Mouse (Mus musculus): ENCODE measurements around the gene Fam149b. TPM values are rescaled to one million over a fixed set of nuclear protein-coding genes. Genes with fewer than 3 reads are reported as not detected.
A peak's percentile ranks its signal among the peaks of the same experiment; 100 is the strongest.
"Not testable (repeated sequence)": the region's sequence is repeated elsewhere in the genome, so short reads cannot be mapped to it uniquely, and the experiment has no call there.

Fam149b gene
- polyA plus RNA-seq (2014; fragmentation: Nextera tagmentation; extraction: Ambion mirVana): 37.0 and 40.8 TPM in 2 replicates

DNA sequence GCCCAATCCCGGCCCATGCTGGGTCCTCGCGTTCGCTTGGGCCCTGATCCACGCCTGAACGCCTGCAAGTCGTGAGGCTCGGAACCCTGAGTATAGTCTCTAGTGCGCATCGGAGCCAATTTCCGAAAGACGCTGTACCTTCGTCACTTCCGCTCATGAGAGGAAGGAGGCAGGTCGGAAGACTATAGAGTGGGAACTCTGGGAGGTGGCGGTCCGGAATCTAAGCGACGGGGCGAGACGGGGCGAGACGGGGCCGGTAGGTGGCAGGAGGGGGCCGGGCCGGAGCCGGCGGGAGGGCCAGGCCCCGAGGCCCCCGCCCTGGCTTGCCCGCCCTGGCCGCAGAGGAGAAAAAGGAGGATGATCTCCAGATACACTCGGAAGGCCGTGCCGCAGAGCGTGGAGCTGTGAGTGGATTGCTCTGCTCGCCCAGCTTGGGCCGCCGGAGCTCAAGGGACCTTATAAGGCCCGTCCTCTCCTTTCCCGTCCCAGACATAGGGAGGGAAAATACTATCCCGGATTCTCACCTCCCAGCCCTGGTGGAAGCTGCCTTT lies at the start of gene Fam149b, which contains the start of gene Ecd:
Fam149b (plus strand) TSS at position 172 of the 551 bp plus-strand sequence.
Ecd (minus strand) TSS at position 131 of the 551 bp plus-strand sequence.
- ATAC-seq: peak; percentile 99
- no peaks in the 10 kb centered on the region for H3K9me3 ChIP-seq (replicated peaks; ENCODE audit: control insufficient read depth, low read length)
- H3K4me3 ChIP-seq (ENCODE audit: low read depth, low read length): peak within 1 kb of the TSS; percentile 82
- H3K4me2 ChIP-seq (ENCODE audit: low read length): peak within 1 kb of the TSS; percentile 69
- peaks cover 13% of the 10 kb centered on the region for H3K4me1 ChIP-seq (ENCODE audit: control insufficient read depth, insufficient read depth, low read length)
- H3K27ac ChIP-seq (ENCODE audit: low read depth, low read length): peak within 1 kb of the TSS; percentile 87
- peak; percentile 98 for DNase-seq (ENCODE audit: low spot score)
- WGBS: under 1% methylated on average over 42 of the region's 42 CpGs
- peaks cover 21% of the 10 kb centered on the region for H3K36me3 ChIP-seq (ENCODE audit: control insufficient read depth, insufficient read depth, low read length)
- peak within 1 kb of the TSS; percentile 94 for H3K9ac ChIP-seq (ENCODE audit: low read length)
- no peaks in the 10 kb centered on the region for H3K27me3 ChIP-seq (replicated peaks; ENCODE audit: control insufficient read depth, insufficient read depth, low read length)

GRCm38 (mm10) chr14:20305085-20305484 lies 42.9 kb upstream of the Fam149b start:
- not testable (repeated sequence) for H3K4me2 ChIP-seq (ENCODE audit: low read length); H3K4me1 ChIP-seq (ENCODE audit: control insufficient read depth, insufficient read depth, low read length); H3K9ac ChIP-seq (ENCODE audit: low read length); H3K9me3 ChIP-seq (replicated peaks; ENCODE audit: control insufficient read depth, low read length); H3K27ac ChIP-seq (ENCODE audit: low read depth, low read length); H3K4me3 ChIP-seq (ENCODE audit: low read depth, low read length); H3K27me3 ChIP-seq (replicated peaks; ENCODE audit: control insufficient read depth, insufficient read depth, low read length); ATAC-seq; DNase-seq (ENCODE audit: low spot score)
- 58% methylated on average over 2 of the region's 2 CpGs for WGBS
- peaks cover 29% of the 10 kb centered on the region for H3K36me3 ChIP-seq (ENCODE audit: control insufficient read depth, insufficient read depth, low read length)

DNA sequence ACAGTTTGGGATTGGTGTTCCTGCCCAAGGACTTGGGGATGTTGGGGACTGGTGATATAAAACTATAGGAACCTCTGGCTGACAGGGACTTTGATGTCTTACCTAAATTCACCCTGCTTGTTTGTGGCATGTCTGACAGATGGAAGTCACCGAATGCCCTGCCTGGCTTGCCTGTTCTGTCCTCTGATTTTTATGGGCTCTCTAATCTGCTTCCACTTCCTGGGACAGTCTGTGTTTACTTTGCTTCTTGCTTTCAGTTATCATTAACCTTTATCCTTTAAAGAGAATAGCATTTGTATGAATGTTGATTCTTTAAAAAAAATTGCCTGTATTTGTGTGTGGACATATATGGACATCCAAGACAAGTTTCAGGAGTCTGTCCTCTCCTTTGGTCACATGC lies 32.8 kb upstream of the Fam149b start:
- ATAC-seq: no peak
- Histone ChIP-seq H3K36me3 (ENCODE audit: control insufficient read depth, insufficient read depth, low read length) (peaks cover 39% of the 10 kb centered on the region), H3K27ac (ENCODE audit: low read depth, low read length) (no peak overlapping the region), H3K4me3 (ENCODE audit: low read depth, low read length) (no peak overlapping the region), H3K4me1 (ENCODE audit: control insufficient read depth, insufficient read depth, low read length) (no peaks in the 10 kb centered on the region), H3K9me3 (replicated peaks; ENCODE audit: control insufficient read depth, low read length) (no peaks in the 10 kb centered on the region), H3K9ac (ENCODE audit: low read length) (no peak overlapping the region), H3K4me2 (ENCODE audit: low read length) (no peak overlapping the region), H3K27me3 (replicated peaks; ENCODE audit: control insufficient read depth, insufficient read depth, low read length) (no peaks in the 10 kb centered on the region)
- WGBS: 94% methylated on average over 1 of the region's 1 CpGs
- no peak for DNase-seq (ENCODE audit: low spot score)

DNA sequence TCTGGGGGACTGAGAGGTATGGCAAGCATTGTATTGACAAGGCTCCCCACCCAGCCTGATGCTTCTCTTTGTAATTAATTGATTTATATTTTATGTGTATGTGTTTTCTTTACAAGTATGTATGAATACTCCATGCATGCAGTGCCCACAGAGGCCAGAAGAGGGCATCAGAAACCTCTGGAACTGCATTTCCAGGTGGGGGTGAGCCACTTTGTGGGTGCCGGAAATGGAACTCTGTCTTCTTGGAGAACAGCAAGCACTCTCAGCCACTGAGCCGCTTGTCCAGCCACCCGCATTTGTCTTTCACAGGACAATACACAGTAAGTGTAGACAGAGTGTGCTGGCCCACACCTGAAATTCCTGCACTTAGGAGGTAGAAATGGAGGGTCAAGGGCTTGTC lies 28.5 kb upstream of the Fam149b start:
- Histone ChIP-seq H3K4me1 (ENCODE audit: control insufficient read depth, insufficient read depth, low read length) (no peaks in the 10 kb centered on the region), H3K27ac (ENCODE audit: low read depth, low read length) (no peak overlapping the region), H3K27me3 (replicated peaks; ENCODE audit: control insufficient read depth, insufficient read depth, low read length) (no peaks in the 10 kb centered on the region), H3K36me3 (ENCODE audit: control insufficient read depth, insufficient read depth, low read length) (peaks cover 51% of the 10 kb centered on the region), H3K4me3 (ENCODE audit: low read depth, low read length) (no peak overlapping the region), H3K9ac (ENCODE audit: low read length) (no peak overlapping the region), H3K4me2 (ENCODE audit: low read length) (no peak overlapping the region), H3K9me3 (replicated peaks; ENCODE audit: control insufficient read depth, low read length) (no peaks in the 10 kb centered on the region)
- ATAC-seq (no peak), DNase-seq (ENCODE audit: low spot score) (peak; percentile 26)
- WGBS: 74% methylated on average over 3 of the region's 3 CpGs

GRCm38 (mm10) chr14:20324196-20324595 lies 23.8 kb upstream of the Fam149b start:
- no peak overlapping the region for H3K4me3 ChIP-seq (ENCODE audit: low read depth, low read length)
- H3K4me1 ChIP-seq (ENCODE audit: control insufficient read depth, insufficient read depth, low read length): no peaks in the 10 kb centered on the region
- no peaks in the 10 kb centered on the region for H3K27me3 ChIP-seq (replicated peaks; ENCODE audit: control insufficient read depth, insufficient read depth, low read length)
- 95% methylated on average over 9 of the region's 9 CpGs for WGBS
- H3K9ac ChIP-seq (ENCODE audit: low read length): no peak overlapping the region
- DNase-seq (ENCODE audit: low spot score): no peak
- no peaks in the 10 kb centered on the region for H3K9me3 ChIP-seq (replicated peaks; ENCODE audit: control insufficient read depth, low read length)
- H3K27ac ChIP-seq (ENCODE audit: low read depth, low read length): no peak overlapping the region
- H3K36me3 ChIP-seq (ENCODE audit: control insufficient read depth, insufficient read depth, low read length): peaks cover 74% of the 10 kb centered on the region
- no peak for ATAC-seq
- no peak overlapping the region for H3K4me2 ChIP-seq (ENCODE audit: low read length)

DNA sequence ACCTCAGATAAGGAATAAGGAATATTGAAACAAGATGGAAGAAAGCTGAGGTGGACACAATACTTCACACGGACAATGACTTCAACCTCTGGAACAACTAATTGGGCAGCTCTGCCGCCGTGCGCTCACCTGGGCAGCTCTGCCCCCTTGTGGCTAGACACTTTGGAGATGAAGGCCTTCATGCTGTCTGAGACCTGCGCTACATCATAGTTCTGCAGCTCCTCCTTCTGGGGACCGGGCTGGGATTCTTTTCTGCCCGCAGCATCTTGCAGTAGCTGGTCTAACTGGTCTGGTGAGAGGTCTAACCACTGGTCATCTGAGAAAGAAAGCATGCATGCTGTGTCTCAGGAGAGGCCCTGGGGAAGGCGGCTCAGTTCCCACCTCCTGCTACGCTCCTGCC lies 19.5 kb upstream of the Fam149b start:
- Histone ChIP-seq H3K27me3 (replicated peaks; ENCODE audit: control insufficient read depth, insufficient read depth, low read length) (no peaks in the 10 kb centered on the region), H3K4me1 (ENCODE audit: control insufficient read depth, insufficient read depth, low read length) (no peaks in the 10 kb centered on the region), H3K4me2 (ENCODE audit: low read length) (no peak overlapping the region), H3K27ac (ENCODE audit: low read depth, low read length) (no peak overlapping the region), H3K36me3 (ENCODE audit: control insufficient read depth, insufficient read depth, low read length) (peaks cover 78% of the 10 kb centered on the region), H3K9me3 (replicated peaks; ENCODE audit: control insufficient read depth, low read length) (no peaks in the 10 kb centered on the region), H3K9ac (ENCODE audit: low read length) (no peak overlapping the region), H3K4me3 (ENCODE audit: low read depth, low read length) (no peak overlapping the region)
- 73% methylated on average over 9 of the region's 9 CpGs for WGBS
- DNase-seq (ENCODE audit: low spot score): no peak
- no peak for ATAC-seq

DNA sequence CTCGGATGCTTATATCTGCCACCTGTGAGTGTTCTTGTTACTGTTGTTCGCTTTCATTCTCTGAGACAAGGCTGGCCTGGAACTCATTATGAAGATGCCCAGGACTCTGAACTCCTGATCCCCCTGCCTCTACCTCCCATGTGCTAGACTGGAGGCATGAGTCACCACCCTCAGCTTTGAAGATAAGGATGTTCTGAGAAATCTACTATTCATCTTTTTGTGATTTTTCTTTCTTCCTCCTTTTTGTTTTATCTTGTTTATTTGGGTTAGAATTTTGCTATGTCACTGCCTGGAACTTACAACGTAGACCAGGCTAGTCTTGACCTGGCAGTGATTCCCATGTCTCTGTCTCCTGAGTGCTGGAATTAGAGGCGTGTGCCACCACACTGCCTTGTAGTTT lies 16.6 kb upstream of the Fam149b start:
- Histone ChIP-seq H3K27ac (ENCODE audit: low read depth, low read length) (no peak overlapping the region), H3K9ac (ENCODE audit: low read length) (no peak overlapping the region), H3K4me2 (ENCODE audit: low read length) (no peak overlapping the region), H3K4me1 (ENCODE audit: control insufficient read depth, insufficient read depth, low read length) (no peaks in the 10 kb centered on the region), H3K4me3 (ENCODE audit: low read depth, low read length) (no peak overlapping the region), H3K9me3 (replicated peaks; ENCODE audit: control insufficient read depth, low read length) (no peaks in the 10 kb centered on the region), H3K27me3 (replicated peaks; ENCODE audit: control insufficient read depth, insufficient read depth, low read length) (no peaks in the 10 kb centered on the region), H3K36me3 (ENCODE audit: control insufficient read depth, insufficient read depth, low read length) (peaks cover 88% of the 10 kb centered on the region)
- DNase-seq (ENCODE audit: low spot score): no peak
- ATAC-seq: no peak
- 94% methylated on average over 4 of the region's 4 CpGs for WGBS

- no peaks in the 10 kb centered on the region for H3K9me3 ChIP-seq (replicated peaks; ENCODE audit: control insufficient read depth, low read length)
- H3K36me3 ChIP-seq (ENCODE audit: control insufficient read depth, insufficient read depth, low read length): peaks cover 55% of the 10 kb centered on the region
- no peaks in the 10 kb centered on the region for H3K27me3 ChIP-seq (replicated peaks; ENCODE audit: control insufficient read depth, insufficient read depth, low read length)
- WGBS: 95% methylated on average over 5 of the region's 5 CpGs
- ATAC-seq (no peak), DNase-seq (ENCODE audit: low spot score) (no peak)
- H3K4me2 ChIP-seq (ENCODE audit: low read length): no peak overlapping the region
- H3K4me3 ChIP-seq (ENCODE audit: low read depth, low read length): no peak overlapping the region
- no peaks in the 10 kb centered on the region for H3K4me1 ChIP-seq (ENCODE audit: control insufficient read depth, insufficient read depth, low read length)
- no peak overlapping the region for H3K27ac ChIP-seq (ENCODE audit: low read depth, low read length)
- H3K9ac ChIP-seq (ENCODE audit: low read length): no peak overlapping the region
Observed at GRCm38 (mm10) chr14:20339415-20339814, 8.5 kb upstream of the Fam149b start.

DNA sequence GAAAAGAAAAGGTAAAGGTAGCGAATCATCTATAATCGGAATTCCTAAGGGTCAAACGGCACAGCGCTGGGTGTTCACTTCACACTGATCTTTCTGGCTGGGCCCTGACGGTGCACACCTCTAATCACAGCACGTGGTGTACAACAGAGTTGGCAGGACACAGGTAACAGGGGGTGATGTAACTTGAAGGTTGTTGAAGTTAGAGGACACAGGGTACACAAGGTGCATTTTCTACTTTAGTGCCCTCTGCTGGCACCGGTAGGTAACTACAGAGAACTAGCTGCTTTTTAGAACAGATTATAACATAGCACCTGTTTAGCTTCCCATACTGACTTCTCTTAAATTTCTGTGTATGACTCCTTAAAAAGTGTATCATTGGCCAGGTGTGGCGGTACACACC lies 7.8 kb upstream of the Fam149b start:
- Histone ChIP-seq H3K27me3 (replicated peaks; ENCODE audit: control insufficient read depth, insufficient read depth, low read length) (no peaks in the 10 kb centered on the region), H3K4me2 (ENCODE audit: low read length) (no peak overlapping the region), H3K4me3 (ENCODE audit: low read depth, low read length) (no peak overlapping the region), H3K36me3 (ENCODE audit: control insufficient read depth, insufficient read depth, low read length) (peaks cover 51% of the 10 kb centered on the region), H3K4me1 (ENCODE audit: control insufficient read depth, insufficient read depth, low read length) (no peaks in the 10 kb centered on the region), H3K27ac (ENCODE audit: low read depth, low read length) (no peak overlapping the region), H3K9ac (ENCODE audit: low read length) (no peak overlapping the region), H3K9me3 (replicated peaks; ENCODE audit: control insufficient read depth, low read length) (no peaks in the 10 kb centered on the region)
- peak; percentile 19 for DNase-seq (ENCODE audit: low spot score)
- ATAC-seq: 0 out of 2 replicates have a peak, but pooled peaks have one; percentile 7
- 83% methylated on average over 8 of the region's 8 CpGs for WGBS

All from forebrain, embryonic 14.5 days (tissue).